Mouse (Mus musculus) CH12.LX (cell line): Measurements from ENCODE around the gene Cadm1.

Source experiments
- BHLHE40 ChIP-seq: IDR thresholded peaks from 2 replicates; pipeline ENCODE4 v1.6.1; 2011; ENCODE audit warnings: mild to moderate bottlenecking, low read depth, low read length, improper control_type of control experiment
- CHD1 ChIP-seq: IDR thresholded peaks from 2 replicates; pipeline ENCODE4 v1.6.1; 2012; ENCODE audit warnings: low read depth, low read length, improper control_type of control experiment, inconsistent platforms
- CTCF ChIP-seq, 2 experiments: IDR thresholded peaks in 1 of 2; conservative IDR thresholded peaks in 1 of 2; 2 replicates each; pipeline ENCODE4 v1.5.1; 2011 to 2012; ENCODE audit warnings: low read depth in 2 of 2, low read length in 2 of 2, improper control_type of control experiment in 1 of 2, inconsistent platforms in 1 of 2, mild to moderate bottlenecking in 1 of 2, moderate library complexity in 1 of 2
- ELF1 ChIP-seq: IDR thresholded peaks from 2 replicates; pipeline ENCODE4 v1.6.1; 2014; ENCODE audit warnings: low read depth, mild to moderate bottlenecking, inconsistent platforms, low read length, improper control_type of control experiment
- EP300 ChIP-seq: IDR thresholded peaks from 2 replicates; pipeline ENCODE4 v1.6.1; 2011; ENCODE audit warnings: low read length, improper control_type of control experiment
- ETS1 ChIP-seq: conservative IDR thresholded peaks from 2 replicates; pipeline ENCODE4 v1.6.1; 2012; ENCODE audit warnings: low read depth, mild to moderate bottlenecking, inconsistent platforms, low read length, improper control_type of control experiment, moderate library complexity
- IRF4 ChIP-seq: IDR thresholded peaks from 2 replicates; pipeline ENCODE4 v1.6.1; 2014; ENCODE audit warnings: low read depth, mild to moderate bottlenecking, inconsistent platforms, low read length, improper control_type of control experiment
- JUND ChIP-seq: conservative IDR thresholded peaks from 2 replicates; pipeline ENCODE4 v1.6.1; 2011; ENCODE audit warnings: low read depth, low read length, improper control_type of control experiment
- MAX ChIP-seq: IDR thresholded peaks from 2 replicates; pipeline ENCODE4 v1.6.1; 2011; ENCODE audit warnings: low read length, improper control_type of control experiment
- MAZ ChIP-seq: IDR thresholded peaks from 2 replicates; pipeline ENCODE4 v1.6.1; 2012; ENCODE audit warnings: low read depth, mild to moderate bottlenecking, inconsistent platforms, low read length, improper control_type of control experiment, moderate library complexity
- UBTF ChIP-seq: IDR thresholded peaks from 2 replicates; pipeline ENCODE4 v1.6.1; 2012; ENCODE audit warnings: low read depth, mild to moderate bottlenecking, inconsistent platforms, low read length, improper control_type of control experiment, moderate library complexity
- USF2 ChIP-seq: conservative IDR thresholded peaks from 2 replicates; pipeline ENCODE4 v1.6.1; 2011; ENCODE audit warnings: low read depth, low read length, improper control_type of control experiment
- ZKSCAN1 ChIP-seq: IDR thresholded peaks from 2 replicates; pipeline ENCODE4 v1.6.1; 2012; ENCODE audit warnings: low read depth, inconsistent platforms, low read length, improper control_type of control experiment, borderline replicate concordance
- ZNF384 ChIP-seq: IDR thresholded peaks from 2 replicates; pipeline ENCODE4 v1.6.1; 2012; ENCODE audit warnings: low read depth, low read length, improper control_type of control experiment, inconsistent platforms

- TF ChIP-seq EP300 = no peak
- no peak for TF ChIP-seq MAX
- no peak for TF ChIP-seq USF2
- no peak for TF ChIP-seq ZNF384
- TF ChIP-seq IRF4 = no peak
- no peak for TF ChIP-seq JUND
- TF ChIP-seq ELF1 = no peak
- TF ChIP-seq MAZ = no peak
- TF ChIP-seq CTCF (conservative IDR thresholded peaks at IDR 0.05 in 1 of 2, IDR thresholded peaks at IDR 0.05 in 1 of 2; ENCODE audit: low read depth in 2 of 2, low read length in 2 of 2) = no peak
- no peak for TF ChIP-seq CHD1
- TF ChIP-seq ZKSCAN1 = no peak
- no peak for TF ChIP-seq BHLHE40
- no peak for TF ChIP-seq ETS1
- no peak for TF ChIP-seq UBTF
These were observed 268.5 kb downstream of the Cadm1 start for GRCm38 (mm10) chr9:47798478-47798877.
